Mouse (Mus musculus): ENCODE data around the gene Bmp6. TPM values are rescaled to one million over a fixed set of nuclear protein-coding genes. Genes with fewer than 3 reads are reported as not detected.

Bmp6 gene
- polyA plus RNA-seq, 1 experiment from 2014 or later = 3.9 TPM

DNA sequence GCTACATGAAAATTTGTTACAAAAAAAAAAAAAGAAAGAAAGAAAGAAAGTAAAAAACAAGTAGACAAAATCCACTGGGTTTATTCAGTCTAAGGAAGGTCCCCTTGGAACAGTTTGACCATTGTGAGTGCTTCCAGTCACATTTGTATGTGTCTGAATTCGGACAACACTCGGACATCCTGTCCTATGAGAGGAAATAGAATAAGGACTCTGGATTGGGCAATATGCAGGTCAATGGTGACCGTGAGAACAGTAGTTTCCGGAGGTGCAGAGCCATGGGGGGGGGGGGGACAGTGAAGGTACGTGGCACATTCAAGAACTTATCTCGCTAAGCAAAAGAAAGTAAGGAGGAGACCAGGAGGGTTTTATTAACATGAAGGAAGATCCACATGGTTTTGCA lies 189.8 kb downstream of the Bmp6 start:
- Histone ChIP-seq H3K27ac (no peak overlapping the region), H3K4me1 (peaks cover 6% of the 10 kb centered on the region), H3K9me3 (no peaks in the 10 kb centered on the region), H3K4me2 (replicated peaks) (no peak overlapping the region), H3K27me3 (no peaks in the 10 kb centered on the region; the same call in 1 of the 2 replicates), H3K4me3 (no peak overlapping the region), H3K36me3 (no peaks in the 10 kb centered on the region), H3K9ac (no peak overlapping the region)
- no peak for ATAC-seq (ENCODE audit: insufficient number of reproducible peaks, insufficient read depth, low FRiP score, low TSS enrichment)
- 81% methylated on average over 6 of the region's 6 CpGs for WGBS

GRCm38 (mm10) chr13:38537521-38537920 lies 192.6 kb downstream of the Bmp6 start:
- H3K36me3 ChIP-seq = no peaks in the 10 kb centered on the region
- H3K4me2 ChIP-seq (replicated peaks) = no peak overlapping the region
- H3K4me3 ChIP-seq = no peak overlapping the region
- no peaks in the 10 kb centered on the region for H3K9me3 ChIP-seq
- peak; percentile 47; the same call in 1 of the 2 replicates for ATAC-seq (ENCODE audit: insufficient number of reproducible peaks, insufficient read depth, low FRiP score, low TSS enrichment)
- no peak overlapping the region for H3K9ac ChIP-seq
- H3K27ac ChIP-seq = no peak overlapping the region
- peaks cover 6% of the 10 kb centered on the region for H3K4me1 ChIP-seq
- no peaks in the 10 kb centered on the region; the same call in 1 of the 2 replicates for H3K27me3 ChIP-seq

GRCm38 (mm10) chr13:38539192-38539900 lies 194.4 kb downstream of the Bmp6 start:
- Histone ChIP-seq H3K9ac (no peak overlapping the region), H3K27ac (no peak overlapping the region), H3K4me3 (no peak overlapping the region), H3K27me3 (no peaks in the 10 kb centered on the region; the same call in 1 of the 2 replicates), H3K36me3 (no peaks in the 10 kb centered on the region), H3K4me1 (no peaks in the 10 kb centered on the region), H3K9me3 (no peaks in the 10 kb centered on the region), H3K4me2 (replicated peaks) (no peak overlapping the region)
- ATAC-seq (ENCODE audit: insufficient number of reproducible peaks, insufficient read depth, low FRiP score, low TSS enrichment) = no peak
- 86% methylated on average over 7 of the region's 7 CpGs for WGBS

- H3K9ac ChIP-seq = no peak overlapping the region
- ATAC-seq (ENCODE audit: insufficient number of reproducible peaks, insufficient read depth, low FRiP score, low TSS enrichment) = no peak
- H3K27me3 ChIP-seq = no peaks in the 10 kb centered on the region; the same call in 1 of the 2 replicates
- no peak overlapping the region for H3K4me2 ChIP-seq (replicated peaks)
- 85% methylated on average over 8 of the region's 8 CpGs for WGBS
- H3K27ac ChIP-seq = no peak overlapping the region
- H3K36me3 ChIP-seq = no peaks in the 10 kb centered on the region
- H3K4me3 ChIP-seq = no peak overlapping the region
- no peaks in the 10 kb centered on the region for H3K4me1 ChIP-seq
- no peaks in the 10 kb centered on the region for H3K9me3 ChIP-seq
Observed at GRCm38 (mm10) chr13:38543455-38544125, 198.7 kb downstream of the Bmp6 start.

DNA sequence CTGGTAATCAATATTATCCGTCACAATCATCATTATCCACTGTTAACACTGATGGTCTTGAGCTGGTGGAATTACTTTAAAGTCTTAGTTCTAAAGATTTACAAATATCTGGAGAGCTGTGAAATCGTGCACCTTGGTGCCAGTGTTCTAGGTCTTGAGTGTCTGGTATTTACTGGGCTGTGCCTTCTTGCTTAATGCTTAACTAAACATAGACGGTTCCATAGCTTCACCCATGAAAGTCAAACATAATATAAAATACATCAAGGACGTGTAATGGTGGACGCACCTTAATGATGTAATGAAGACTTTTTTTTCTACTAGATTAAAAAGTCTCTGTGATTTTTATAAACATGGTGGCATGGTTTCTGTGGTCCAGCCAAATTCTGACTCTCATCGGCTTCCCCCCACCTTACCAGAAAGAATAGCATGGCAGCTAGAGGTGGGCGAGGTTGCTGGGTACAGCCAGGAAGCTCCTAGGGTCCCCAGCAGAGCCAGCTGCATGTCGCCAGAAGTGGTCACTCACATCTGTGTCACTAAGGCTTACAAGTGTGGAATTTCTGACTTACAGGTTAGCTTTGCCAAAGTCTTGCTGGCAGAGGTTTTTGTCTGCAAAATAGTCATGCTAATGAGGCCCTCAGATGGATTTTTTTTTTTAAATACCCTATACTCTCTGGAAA lies 200.0 kb downstream of the Bmp6 start:
- H3K4me1 ChIP-seq = no peaks in the 10 kb centered on the region
- H3K9ac ChIP-seq = no peak overlapping the region
- H3K9me3 ChIP-seq = no peaks in the 10 kb centered on the region
- ATAC-seq (ENCODE audit: insufficient number of reproducible peaks, insufficient read depth, low FRiP score, low TSS enrichment) = no peak
- no peak overlapping the region for H3K4me2 ChIP-seq (replicated peaks)
- no peak overlapping the region for H3K4me3 ChIP-seq
- H3K27ac ChIP-seq = no peak overlapping the region
- 86% methylated on average over 8 of the region's 8 CpGs for WGBS
- H3K36me3 ChIP-seq = no peaks in the 10 kb centered on the region
- no peaks in the 10 kb centered on the region for H3K27me3 ChIP-seq

DNA sequence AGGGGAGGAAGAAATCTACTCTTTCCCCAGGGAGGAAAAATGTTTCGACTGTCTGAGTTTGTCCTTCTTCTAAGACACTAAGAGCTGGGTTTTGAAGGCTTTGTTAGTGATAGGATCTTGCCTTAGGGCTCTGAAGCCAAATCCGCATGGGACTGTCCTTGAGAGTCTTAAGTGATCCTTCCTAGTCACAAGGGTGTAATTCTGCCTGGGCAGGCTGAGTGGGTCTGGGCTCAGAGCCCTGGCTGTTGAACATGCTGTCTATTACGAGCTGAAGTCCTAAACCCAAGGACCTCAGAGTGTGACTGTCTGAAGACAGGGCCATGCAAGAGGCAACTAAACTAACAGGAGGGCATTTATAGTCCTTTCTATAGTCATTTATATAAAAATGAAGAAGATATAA lies 200.6 kb downstream of the Bmp6 start:
- Histone ChIP-seq H3K27ac (no peak overlapping the region), H3K4me3 (no peak overlapping the region), H3K27me3 (no peaks in the 10 kb centered on the region), H3K9ac (no peak overlapping the region), H3K36me3 (no peaks in the 10 kb centered on the region), H3K4me2 (replicated peaks) (no peak overlapping the region), H3K4me1 (no peaks in the 10 kb centered on the region), H3K9me3 (no peaks in the 10 kb centered on the region)
- WGBS = 51% methylated on average over 3 of the region's 3 CpGs
- ATAC-seq (ENCODE audit: insufficient number of reproducible peaks, insufficient read depth, low FRiP score, low TSS enrichment) = no peak

DNA sequence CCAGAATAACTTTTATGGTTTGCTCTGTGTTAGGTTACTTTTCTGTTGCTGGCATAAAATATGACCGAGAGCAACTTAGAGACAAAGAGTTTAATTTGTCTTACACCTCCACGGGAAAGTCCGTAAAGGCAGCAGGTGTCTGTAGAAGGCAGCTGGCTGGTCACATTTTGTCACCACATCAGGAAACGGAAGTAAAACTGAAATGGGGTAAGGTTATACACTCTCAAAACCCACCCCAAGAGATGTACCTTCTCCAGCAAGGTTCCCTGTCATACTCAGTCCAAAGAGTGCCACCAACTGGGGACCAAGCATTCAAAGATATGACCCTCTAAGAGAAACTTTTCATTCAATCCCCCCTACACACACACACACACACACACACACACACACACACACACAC lies 201.8 kb downstream of the Bmp6 start:
- H3K27ac ChIP-seq = no peak overlapping the region
- no peaks in the 10 kb centered on the region for H3K4me1 ChIP-seq
- H3K9me3 ChIP-seq = no peaks in the 10 kb centered on the region
- no peaks in the 10 kb centered on the region for H3K36me3 ChIP-seq
- WGBS = 87% methylated on average over 4 of the region's 4 CpGs
- H3K4me2 ChIP-seq (replicated peaks) = no peak overlapping the region
- H3K27me3 ChIP-seq = no peaks in the 10 kb centered on the region
- no peak overlapping the region for H3K9ac ChIP-seq
- no peak for ATAC-seq (ENCODE audit: insufficient number of reproducible peaks, insufficient read depth, low FRiP score, low TSS enrichment)
- H3K4me3 ChIP-seq = no peak overlapping the region

DNA sequence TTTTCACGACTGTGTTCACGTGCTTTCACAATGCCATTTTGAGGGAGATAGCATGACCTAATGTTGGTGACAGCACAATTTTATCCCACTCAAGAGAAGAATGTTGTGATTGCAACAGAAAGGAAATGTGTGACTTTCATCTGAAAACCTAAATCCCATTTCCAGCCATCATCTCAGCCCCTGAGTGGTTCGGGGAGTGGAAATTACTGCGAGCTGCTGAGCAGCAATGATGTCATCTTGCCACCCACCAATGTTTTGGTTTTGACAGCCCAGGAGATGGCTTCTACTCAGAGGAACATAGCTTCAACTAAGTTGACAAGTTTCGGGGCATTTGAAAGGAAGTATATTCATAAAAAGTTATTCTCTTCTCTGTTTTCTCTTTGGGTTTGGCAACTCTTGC lies 202.8 kb downstream of the Bmp6 start:
- WGBS = 83% methylated on average over 5 of the region's 5 CpGs
- no peaks in the 10 kb centered on the region for H3K4me1 ChIP-seq
- H3K27ac ChIP-seq = no peak overlapping the region
- no peak for ATAC-seq (ENCODE audit: insufficient number of reproducible peaks, insufficient read depth, low FRiP score, low TSS enrichment)
- H3K9ac ChIP-seq = no peak overlapping the region
- no peak overlapping the region for H3K4me3 ChIP-seq
- no peak overlapping the region for H3K4me2 ChIP-seq (replicated peaks)
- no peaks in the 10 kb centered on the region for H3K36me3 ChIP-seq
- no peaks in the 10 kb centered on the region for H3K27me3 ChIP-seq
- no peaks in the 10 kb centered on the region for H3K9me3 ChIP-seq

GRCm38 (mm10) chr13:38548681-38549080 lies 203.8 kb downstream of the Bmp6 start:
- no peaks in the 10 kb centered on the region for H3K36me3 ChIP-seq
- WGBS = 86% methylated on average over 4 of the region's 5 CpGs
- no peak overlapping the region for H3K27ac ChIP-seq
- no peaks in the 10 kb centered on the region for H3K9me3 ChIP-seq
- H3K9ac ChIP-seq = no peak overlapping the region
- H3K4me3 ChIP-seq = no peak overlapping the region
- no peak for ATAC-seq (ENCODE audit: insufficient number of reproducible peaks, insufficient read depth, low FRiP score, low TSS enrichment)
- H3K4me2 ChIP-seq (replicated peaks) = no peak overlapping the region
- no peaks in the 10 kb centered on the region for H3K4me1 ChIP-seq
- no peaks in the 10 kb centered on the region for H3K27me3 ChIP-seq

Other genes with a start within 250 kb of the Bmp6 start
- 7.2 and 7.6 TPM in 2 replicates for gene Dsp, start 193.8 kb upstream of the Bmp6 start, polyA plus RNA-seq (2016; fragmentation: Nextera tagmentation; extraction: Ambion mirVana)
- gene Snrnp48, start 140.2 kb upstream of the Bmp6 start, polyA plus RNA-seq (2016; fragmentation: Nextera tagmentation; extraction: Ambion mirVana) = 40.5 TPM in 2 replicates
- 212 and 217 TPM in 2 replicates for gene Txndc5, start 183.7 kb downstream of the Bmp6 start, polyA plus RNA-seq (2016; fragmentation: Nextera tagmentation; extraction: Ambion mirVana)